Mouse (Mus musculus) olfactory bulb, adult 2 months (tissue): ENCODE results near the gene Rnf103.
"Not testable (repeated sequence)": the region's sequence is repeated elsewhere in the genome, so short reads cannot be mapped to it uniquely, and the experiment has no call there.

ENCODE experiments used
- CTCF ChIP-seq: fragments of 200-500 bp; IDR thresholded peaks from 2 replicates; pipeline ENCODE4 v1.5.1; 2012; ENCODE audit warnings: low read depth, mild to moderate bottlenecking, low read length, moderate library complexity; ENCODE audit not compliant: insufficient read depth
- POLR2A ChIP-seq: fragments of 200-500 bp; IDR thresholded peaks from 2 replicates; pipeline ENCODE4 v1.6.1; 2012; ENCODE audit warnings: mild to moderate bottlenecking, low read depth, low read length, moderate library complexity; ENCODE audit not compliant: insufficient read depth

DNA sequence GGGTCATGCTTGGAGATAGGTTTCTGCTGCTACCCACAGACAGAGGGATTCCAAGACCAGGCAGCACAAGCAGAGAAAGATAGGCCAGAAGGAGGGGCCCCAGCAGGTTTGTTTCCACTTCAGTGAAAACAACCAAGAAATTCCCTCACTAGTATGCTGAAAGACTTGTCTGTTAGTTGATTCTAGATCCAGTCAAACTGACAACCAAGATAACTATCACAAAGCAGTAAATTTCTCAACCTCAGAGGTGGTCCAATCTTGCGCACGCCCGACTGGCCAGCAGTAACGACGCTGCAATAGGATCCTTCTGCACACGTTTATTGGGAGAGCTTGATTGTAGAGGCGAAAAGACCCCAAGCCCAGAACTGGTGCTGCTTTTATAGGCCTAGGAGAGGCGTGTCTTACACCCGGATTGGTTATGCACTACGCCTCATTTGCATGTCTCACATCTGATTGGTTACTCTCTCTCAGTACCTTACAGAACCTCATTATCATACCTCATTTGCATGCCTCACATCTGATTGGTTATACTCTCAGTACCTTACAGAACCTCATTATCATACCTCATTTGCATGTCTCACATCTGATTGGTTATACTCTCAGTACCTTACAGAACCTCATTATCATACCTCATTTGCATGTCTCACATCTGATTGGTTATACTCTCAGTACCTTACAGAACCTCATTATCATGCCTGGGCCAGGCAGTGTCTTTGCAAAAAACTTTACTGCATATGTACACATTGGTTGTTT, 14.7 kb upstream of the Rnf103 start:
- not testable (repeated sequence) for TF ChIP-seq CTCF, POLR2A
